Mouse (Mus musculus) intestine, embryonic 16.5 days (tissue): Measurements from ENCODE around the gene Plekhg2. TPM values are rescaled to one million over a fixed set of nuclear protein-coding genes. Genes with fewer than 3 reads are reported as not detected.
A peak's percentile ranks its signal among the peaks of the same experiment; 100 is the strongest.

ENCODE experiments used
- ATAC-seq: fragments of 200-750 bp; cut with Nextera tagmentation; 2 replicates; pipeline ENCODE4 v1.8.0; 2017; ENCODE audit warnings: moderate TSS enrichment, moderate library complexity
- H3K27ac ChIP-seq: fragments of 300-500 bp; sonication (generic); 2 replicates; pipeline ENCODE4 v1.5.1; 2014; ENCODE audit warnings: mild to moderate bottlenecking, low read length
- H3K27me3 ChIP-seq: fragments of 300-500 bp; sonication (generic); replicated peaks from 2 replicates; pipeline ENCODE4 v1.6.1; 2014; ENCODE audit warnings: low read length, control low read depth, mixed read lengths; ENCODE audit not compliant: control insufficient read depth, insufficient read depth
- H3K36me3 ChIP-seq: fragments of 300-500 bp; sonication (generic); 2 replicates; pipeline ENCODE4 v1.6.1; 2014; ENCODE audit warnings: low read length, control low read depth; ENCODE audit not compliant: control insufficient read depth, insufficient read depth
- H3K4me1 ChIP-seq: fragments of 300-500 bp; sonication (generic); 2 replicates; pipeline ENCODE4 v1.6.1; 2014; ENCODE audit warnings: low read length, control low read depth, mixed read lengths; ENCODE audit not compliant: control insufficient read depth, insufficient read depth
- H3K4me2 ChIP-seq: fragments of 300-500 bp; sonication (generic); 2 replicates; pipeline ENCODE4 v1.6.1; 2014; ENCODE audit warnings: low read depth, low read length, control low read depth
- H3K4me3 ChIP-seq: fragments of 300-500 bp; sonication (generic); 2 replicates; pipeline ENCODE4 v1.5.1; 2014; ENCODE audit warnings: mild to moderate bottlenecking, low read length
- H3K9ac ChIP-seq: fragments of 300-500 bp; sonication (generic); 2 replicates; pipeline ENCODE4 v1.6.1; 2014; ENCODE audit warnings: low read depth, low read length
- H3K9me3 ChIP-seq: fragments of 300-500 bp; sonication (generic); 2 replicates; pipeline ENCODE4 v1.6.1; 2016; ENCODE audit warnings: low read length, control low read depth; ENCODE audit not compliant: control insufficient read depth
- WGBS: fragments of 180-500 bp; shearing (Covaris S2); extraction: QIAGEN DNeasy Blood & Tissue Kit; methylation state at CpG from one replicate; pipeline ENCODE4 v1.1.7; 2014; 5-methylcytosine and 5-hydroxymethylcytosine counted together
- polyA plus RNA-seq: library from polyadenylated mRNA; unstranded; fragments of >200 nt; fragmentation: Nextera tagmentation; extraction: Ambion mirVana; gene quantifications from 2 replicates; pipeline ENCODE4 v1.2.1, GENCODE M21; 2015

Plekhg2 gene
- polyA plus RNA-seq, 1 experiment from 2014 or later: 37.9 TPM

DNA sequence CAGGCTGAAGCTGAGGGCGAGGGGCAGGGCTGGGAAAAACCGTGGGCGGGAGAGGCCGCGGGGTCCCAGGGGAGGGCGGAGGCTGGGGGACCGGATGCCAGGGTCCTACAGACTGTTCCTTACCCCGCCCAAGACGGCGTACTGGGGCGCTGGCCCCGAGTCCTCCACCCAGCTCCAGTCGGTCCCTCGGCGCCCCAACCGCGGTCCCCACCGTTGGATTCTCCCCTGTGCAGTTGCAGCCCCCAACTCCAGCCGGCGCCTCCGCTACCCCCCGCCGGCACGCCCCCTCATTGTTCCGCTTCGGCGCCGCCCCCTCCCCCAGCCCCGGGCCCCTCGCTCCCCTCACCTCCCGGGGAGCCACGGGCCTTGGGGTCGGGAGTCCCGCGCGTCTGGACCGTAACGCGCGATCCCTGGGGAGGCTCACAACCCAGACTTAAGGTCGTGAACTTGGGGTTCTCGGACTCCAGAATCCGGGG, 847 bp downstream of the Plekhg2 start:
- H3K36me3 ChIP-seq: peaks cover 7% of the 10 kb centered on the region
- 0% methylated on average over 39 of the region's 43 CpGs for WGBS

DNA sequence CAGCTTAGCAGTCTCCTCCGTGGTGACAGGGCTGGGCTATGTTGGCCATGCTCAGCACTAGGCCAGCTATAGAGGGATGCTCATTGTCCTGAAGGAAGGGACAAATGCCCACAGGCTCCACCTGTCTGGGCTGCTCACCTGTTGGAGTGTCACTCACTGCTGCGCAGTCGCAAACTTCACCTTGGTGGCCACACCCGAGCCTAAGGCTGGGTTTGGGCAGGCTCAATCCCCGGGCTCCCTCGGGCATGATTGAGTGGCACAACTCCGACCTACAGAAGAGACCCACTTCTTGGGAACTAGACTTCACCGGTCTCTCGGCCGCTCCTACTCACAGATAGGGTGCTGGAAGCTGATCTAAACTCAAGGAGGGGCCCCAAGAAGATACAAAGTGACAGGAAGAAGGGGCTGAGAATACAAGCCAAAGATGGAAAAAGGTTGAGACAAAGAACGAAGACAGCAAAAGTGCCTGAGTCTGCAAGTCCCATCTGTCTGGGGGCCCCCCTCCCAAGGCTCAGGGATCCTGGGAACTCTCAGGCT, 1.4 kb downstream of the Plekhg2 start:
- peak overlapping the region; percentile 95 for H3K27ac ChIP-seq
- peaks cover 28% of the 10 kb centered on the region for H3K4me1 ChIP-seq
- peaks cover 7% of the 10 kb centered on the region for H3K36me3 ChIP-seq
- WGBS: 2% methylated on average over 11 of the region's 11 CpGs
- H3K9me3 ChIP-seq: no peaks in the 10 kb centered on the region
- peak overlapping the region; percentile 88 for H3K4me2 ChIP-seq
- no peaks in the 10 kb centered on the region for H3K27me3 ChIP-seq
- H3K4me3 ChIP-seq: peak overlapping the region; percentile 83
- ATAC-seq: no peak
- peak overlapping the region; percentile 95 for H3K9ac ChIP-seq

More for the DNA sequence above, 847 bp downstream of the Plekhg2 start:
- no peak for ATAC-seq
- Histone ChIP-seq H3K9ac (peak overlapping the region; percentile 95), H3K9me3 (no peaks in the 10 kb centered on the region), H3K4me1 (peaks cover 28% of the 10 kb centered on the region), H3K4me3 (peak overlapping the region; percentile 83), H3K27ac (peak overlapping the region; percentile 95), H3K4me2 (peak overlapping the region; percentile 88), H3K27me3 (no peaks in the 10 kb centered on the region)

DNA sequence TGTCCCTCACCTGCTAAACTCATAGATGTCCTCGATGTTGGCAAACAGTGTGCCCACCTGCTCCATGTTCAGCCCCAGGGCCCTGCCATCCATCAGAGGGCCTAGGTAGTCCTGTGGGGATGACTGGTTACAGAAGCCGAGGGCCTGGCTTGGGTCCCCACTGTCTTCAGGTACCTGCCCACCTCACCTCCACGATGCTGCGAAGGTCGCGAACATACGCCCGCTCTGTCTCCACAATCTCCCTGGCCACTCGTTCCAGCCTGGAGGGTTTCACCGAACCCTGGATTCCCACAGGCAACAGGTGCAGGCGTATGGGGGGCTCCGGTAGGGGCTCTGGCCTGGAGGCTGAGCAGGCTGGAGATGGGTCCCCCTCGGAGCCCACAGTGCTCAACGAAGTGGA, 2.3 kb downstream of the Plekhg2 start:
- peaks cover 28% of the 10 kb centered on the region for H3K4me1 ChIP-seq
- H3K9ac ChIP-seq: peak overlapping the region; percentile 95
- ATAC-seq: no peak
- no peak overlapping the region for H3K27ac ChIP-seq
- peaks cover 9% of the 10 kb centered on the region for H3K36me3 ChIP-seq
- no peaks in the 10 kb centered on the region for H3K9me3 ChIP-seq
- H3K4me3 ChIP-seq: peak overlapping the region; percentile 83
- H3K27me3 ChIP-seq: no peaks in the 10 kb centered on the region
- WGBS: 88% methylated on average over 14 of the region's 14 CpGs
- peak overlapping the region; percentile 88 for H3K4me2 ChIP-seq

DNA sequence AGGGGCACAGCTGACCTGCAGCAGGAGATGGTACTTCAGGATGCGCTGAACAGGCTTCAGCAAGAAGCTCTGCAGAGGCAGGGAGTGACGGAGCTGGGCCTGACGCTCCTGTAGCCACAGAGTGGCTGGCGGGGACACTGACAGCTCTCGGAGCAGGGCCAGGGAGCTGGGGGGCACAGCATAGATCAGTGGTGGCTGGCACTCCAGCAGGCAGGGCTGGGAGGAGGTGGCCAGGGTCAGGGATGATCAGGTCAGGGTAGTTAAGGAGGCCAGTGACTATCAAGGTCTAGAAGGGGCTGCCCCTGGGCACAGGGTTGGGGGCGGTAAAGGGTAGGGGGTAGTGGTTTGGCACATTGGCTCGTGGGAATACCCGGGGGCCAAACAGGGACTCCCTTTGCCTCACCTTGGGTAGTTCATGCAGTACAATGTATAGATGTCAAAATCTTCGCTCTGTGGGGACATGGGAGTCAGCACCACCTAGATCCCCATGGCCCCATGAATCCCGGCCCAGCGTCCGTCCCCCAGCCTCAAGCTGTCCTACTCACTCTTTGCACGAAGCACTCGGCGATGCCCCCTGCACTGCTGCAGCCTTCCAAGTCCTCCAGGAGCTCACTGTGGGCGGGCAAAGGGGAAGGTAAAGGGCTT, 4.0 kb downstream of the Plekhg2 start:
- Histone ChIP-seq H3K27me3 (no peaks in the 10 kb centered on the region), H3K9ac (no peak overlapping the region), H3K9me3 (no peaks in the 10 kb centered on the region), H3K36me3 (peaks cover 14% of the 10 kb centered on the region), H3K4me2 (no peak overlapping the region), H3K27ac (no peak overlapping the region), H3K4me3 (no peak overlapping the region), H3K4me1 (peaks cover 17% of the 10 kb centered on the region)
- no peak for ATAC-seq
- WGBS: 92% methylated on average over 16 of the region's 16 CpGs

DNA sequence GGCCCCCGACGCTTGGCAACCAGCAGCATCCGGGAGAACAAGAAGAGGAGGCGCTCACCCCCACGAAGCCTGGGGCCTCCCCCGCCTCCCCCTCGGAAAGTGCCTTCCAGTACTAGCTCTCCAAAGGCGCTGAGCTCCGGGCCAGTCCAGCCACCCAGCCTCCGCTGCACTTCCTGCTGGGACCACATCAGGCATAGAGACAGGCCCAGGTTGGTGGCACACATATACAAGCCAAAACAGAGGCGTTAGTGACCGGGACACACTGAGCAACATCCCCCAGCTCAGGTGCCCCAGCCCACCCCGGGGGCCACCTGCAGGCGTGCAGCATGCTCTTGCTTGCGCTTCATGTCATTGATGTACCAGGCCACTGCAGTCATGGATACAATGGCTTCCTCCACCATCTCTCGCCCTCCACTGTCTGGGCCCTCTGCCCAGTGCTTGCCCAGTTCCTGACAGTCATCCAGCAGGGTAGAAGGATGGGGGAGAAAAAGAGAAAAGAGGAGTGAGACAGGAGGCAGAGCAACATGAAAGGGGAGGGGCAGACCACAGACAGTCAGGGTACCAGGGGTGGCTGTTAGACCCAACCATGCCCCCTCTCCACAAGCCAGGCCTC, 4.6 kb downstream of the Plekhg2 start:
- H3K4me3 ChIP-seq: no peak overlapping the region
- WGBS: 94% methylated on average over 16 of the region's 16 CpGs
- H3K9me3 ChIP-seq: no peaks in the 10 kb centered on the region
- H3K36me3 ChIP-seq: peaks cover 16% of the 10 kb centered on the region
- peaks cover 17% of the 10 kb centered on the region for H3K4me1 ChIP-seq
- H3K27ac ChIP-seq: no peak overlapping the region
- ATAC-seq: no peak
- H3K4me2 ChIP-seq: no peak overlapping the region
- H3K27me3 ChIP-seq: no peaks in the 10 kb centered on the region
- H3K9ac ChIP-seq: no peak overlapping the region

DNA sequence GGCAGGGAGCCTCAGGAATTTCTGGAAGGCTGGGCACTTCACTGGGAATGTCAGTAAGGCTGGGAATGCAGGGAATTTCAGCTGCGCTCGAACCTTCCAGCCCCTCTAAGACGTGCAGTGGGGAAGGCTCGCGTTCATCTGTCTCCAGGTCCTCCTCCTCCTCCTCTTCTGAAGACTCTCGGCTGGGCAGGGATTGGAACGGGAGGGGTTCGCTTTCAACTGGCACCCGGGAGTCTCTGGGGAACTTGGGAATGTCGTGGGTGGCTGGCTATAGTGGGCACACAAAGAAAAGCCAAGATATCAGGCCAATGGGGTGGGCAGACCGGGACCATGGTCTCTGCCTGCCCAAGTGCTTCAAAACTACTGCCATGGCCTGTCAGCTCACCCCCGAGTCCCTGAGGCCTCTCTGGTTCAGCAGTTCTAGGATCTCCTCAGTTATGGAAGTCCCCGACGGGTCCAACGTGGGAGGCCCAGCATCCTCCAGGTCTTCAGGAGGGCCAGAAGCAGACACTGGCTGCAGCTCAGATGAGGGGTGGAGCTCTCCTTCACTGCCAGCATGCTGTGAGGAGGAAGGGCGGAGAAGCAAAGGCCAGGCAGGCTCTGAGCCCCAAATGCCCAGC, 9.8 kb downstream of the Plekhg2 start:
- 81% methylated on average over 16 of the region's 16 CpGs for WGBS
- Histone ChIP-seq H3K27ac (no peak overlapping the region), H3K9ac (no peak overlapping the region), H3K9me3 (no peaks in the 10 kb centered on the region), H3K4me1 (peaks cover 14% of the 10 kb centered on the region), H3K36me3 (peaks cover 28% of the 10 kb centered on the region), H3K4me2 (no peak overlapping the region), H3K4me3 (no peak overlapping the region), H3K27me3 (no peaks in the 10 kb centered on the region)
- no peak for ATAC-seq

DNA sequence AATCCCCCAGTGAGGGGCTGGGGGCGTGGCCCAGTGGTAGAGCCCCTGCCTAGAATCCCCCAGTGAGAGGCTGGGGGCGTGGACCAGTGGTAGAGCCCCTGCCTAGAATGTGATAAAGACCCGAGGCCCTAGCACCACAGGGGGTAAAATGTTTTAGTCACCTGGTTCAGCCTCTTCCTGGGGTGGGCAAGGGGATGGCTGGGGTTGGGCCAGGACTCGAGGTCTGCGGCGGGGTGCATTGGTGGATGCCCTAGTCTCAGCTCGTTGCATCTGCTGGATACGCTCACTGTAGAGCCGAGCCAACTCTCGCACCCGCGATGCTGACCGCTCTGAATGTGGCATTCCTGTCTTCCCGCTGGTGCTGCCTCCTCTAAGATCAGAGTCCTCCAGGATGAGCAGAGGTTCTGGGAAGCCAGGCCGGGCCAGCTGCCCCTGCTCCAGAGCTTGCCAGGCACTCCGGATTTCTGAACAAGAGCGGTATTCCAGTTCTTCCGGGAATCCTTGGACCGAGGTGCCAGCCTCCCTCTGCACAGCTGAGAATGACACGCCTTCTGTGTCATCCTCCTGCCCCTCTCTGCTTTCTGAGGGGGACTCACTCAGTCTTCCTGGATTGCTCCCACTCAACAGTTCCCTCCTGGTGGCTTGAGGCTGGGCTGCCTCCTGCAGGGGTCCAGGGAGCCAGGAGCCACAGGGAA, 10.6 kb downstream of the Plekhg2 start:
- Histone ChIP-seq H3K4me2 (no peak overlapping the region), H3K36me3 (peaks cover 26% of the 10 kb centered on the region), H3K9me3 (no peaks in the 10 kb centered on the region), H3K27me3 (no peaks in the 10 kb centered on the region), H3K9ac (no peak overlapping the region), H3K27ac (no peak overlapping the region), H3K4me3 (no peak overlapping the region), H3K4me1 (peaks cover 22% of the 10 kb centered on the region)
- ATAC-seq: no peak
- WGBS: 96% methylated on average over 20 of the region's 20 CpGs

DNA sequence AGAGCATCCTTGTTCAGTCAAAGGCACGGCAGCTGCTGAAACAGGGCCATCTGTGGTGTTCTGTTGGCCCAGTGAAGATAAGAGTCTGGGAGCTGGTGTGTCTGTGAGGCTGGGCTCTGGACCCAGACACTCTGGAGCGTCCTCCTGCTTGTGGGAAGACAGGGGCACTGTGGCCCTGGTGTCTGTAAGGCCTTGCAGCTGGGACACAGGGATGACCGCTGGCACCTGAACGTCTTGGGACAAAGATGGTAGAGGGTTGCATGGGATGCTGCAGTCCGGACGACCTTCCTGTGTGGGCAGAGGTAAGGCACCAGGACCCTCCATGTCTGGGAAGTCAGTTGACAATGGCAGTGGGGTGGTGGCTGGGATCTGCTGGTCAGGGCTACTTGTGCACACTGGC, 12.1 kb downstream of the Plekhg2 start:
- WGBS: 96% methylated on average over 6 of the region's 6 CpGs
- peaks cover 26% of the 10 kb centered on the region for H3K36me3 ChIP-seq

DNA sequence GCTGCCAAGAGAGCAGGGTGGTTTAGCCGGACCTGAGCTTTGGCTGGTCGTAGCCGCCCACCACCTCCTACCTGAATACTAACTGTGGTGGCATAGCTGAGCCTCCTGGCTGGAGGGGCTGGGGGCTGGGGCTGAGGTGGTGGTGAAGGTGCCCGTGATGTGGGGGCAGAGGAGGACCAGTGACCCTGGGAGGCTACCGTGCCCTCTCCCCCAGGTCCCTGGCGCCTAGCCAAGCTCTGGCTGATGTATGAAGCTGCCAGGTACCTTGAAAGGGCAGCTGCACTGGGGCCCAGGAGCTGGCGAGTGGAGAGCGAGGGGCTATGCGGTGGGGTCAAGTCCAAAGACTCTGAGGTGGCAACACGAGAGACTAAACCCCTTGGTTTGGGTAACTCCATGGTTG, 12.5 kb downstream of the Plekhg2 start:
- H3K4me2 ChIP-seq: no peak overlapping the region
- no peak overlapping the region for H3K4me3 ChIP-seq
- H3K9ac ChIP-seq: no peak overlapping the region
- peaks cover 25% of the 10 kb centered on the region for H3K36me3 ChIP-seq
- no peak overlapping the region for H3K27ac ChIP-seq
- no peak for ATAC-seq
- no peaks in the 10 kb centered on the region for H3K27me3 ChIP-seq
- 88% methylated on average over 10 of the region's 10 CpGs for WGBS
- peaks cover 24% of the 10 kb centered on the region for H3K4me1 ChIP-seq
- H3K9me3 ChIP-seq: no peaks in the 10 kb centered on the region

More for the DNA sequence above, 12.1 kb downstream of the Plekhg2 start:
- Histone ChIP-seq H3K27me3 (no peaks in the 10 kb centered on the region), H3K9ac (no peak overlapping the region), H3K9me3 (no peaks in the 10 kb centered on the region), H3K4me1 (peaks cover 24% of the 10 kb centered on the region), H3K4me3 (no peak overlapping the region), H3K4me2 (no peak overlapping the region), H3K27ac (no peak overlapping the region)
- ATAC-seq: no peak
